Mouse (Mus musculus) myocyte (in vitro differentiated cells): ENCODE data around the gene B3gntl1.

ENCODE experiments used
- CEBPB ChIP-seq: IDR thresholded peaks from 2 replicates; pipeline ENCODE4 v1.6.1; 2011; ENCODE audit warnings: mild to moderate bottlenecking, moderate library complexity; ENCODE audit not compliant: poor library complexity, insufficient read depth, severe bottlenecking
- MAX ChIP-seq: IDR thresholded peaks from one replicate; pipeline ENCODE4 v1.6.1; 2011; ENCODE audit warnings: low read depth, mild to moderate bottlenecking, control low read depth
- MYOD1 ChIP-seq, 3 experiments: IDR thresholded peaks; one replicate each; pipeline ENCODE4 v1.6.1; 2011; ENCODE audit warnings: control low read depth in 2 of 3, low read depth in 2 of 3, mild to moderate bottlenecking in 2 of 3, moderate library complexity in 1 of 3; ENCODE audit not compliant: insufficient read length in 2 of 3, control insufficient read depth in 1 of 3
- MYOG ChIP-seq, 3 experiments: IDR thresholded peaks; one replicate each; pipeline ENCODE4 v1.6.1; 2011; ENCODE audit warnings: control low read depth in 2 of 3, low read depth in 2 of 3, mild to moderate bottlenecking in 2 of 3; ENCODE audit not compliant: insufficient read length in 2 of 3, control insufficient read depth in 1 of 3, insufficient read depth in 1 of 3
- POLR2A ChIP-seq: IDR thresholded peaks from one replicate; pipeline ENCODE4 v1.6.1; 2011; ENCODE audit warnings: low read depth, mild to moderate bottlenecking, control low read depth, moderate library complexity; ENCODE audit not compliant: insufficient read length
- POLR2AphosphoS2 ChIP-seq: IDR thresholded peaks from one replicate; pipeline ENCODE4 v1.6.1; 2011; ENCODE audit warnings: low read depth, control low read depth; ENCODE audit not compliant: insufficient read length
- REST ChIP-seq: IDR thresholded peaks from one replicate; pipeline ENCODE4 v1.6.1; 2011; ENCODE audit warnings: mild to moderate bottlenecking, control low read depth, moderate library complexity; ENCODE audit not compliant: insufficient read depth, insufficient read length
- SRF ChIP-seq: IDR thresholded peaks from one replicate; pipeline ENCODE4 v1.6.1; 2011; ENCODE audit warnings: low read depth; ENCODE audit not compliant: control insufficient read depth, insufficient read length
- TCF3 ChIP-seq: IDR thresholded peaks from one replicate; pipeline ENCODE4 v1.6.1; 2011; ENCODE audit warnings: low read depth, control low read depth; ENCODE audit not compliant: insufficient read length
- USF1 ChIP-seq: IDR thresholded peaks from one replicate; pipeline ENCODE4 v1.6.1; 2011; ENCODE audit warnings: low read depth, mild to moderate bottlenecking, control low read depth, moderate library complexity

- TF ChIP-seq REST (no peak), POLR2A (no peak), TCF3 (no peak), MAX (no peak), USF1 (no peak), MYOD1 (IDR thresholded peaks at IDR 0.05; ENCODE audit: control insufficient read depth in 1 of 3, insufficient read length in 2 of 3, low read depth in 2 of 3) (no peak), CEBPB (no peak), MYOG (IDR thresholded peaks at IDR 0.05; ENCODE audit: control insufficient read depth in 1 of 3, insufficient read depth in 1 of 3, insufficient read length in 2 of 3, low read depth in 2 of 3) (no peak), SRF (no peak), POLR2AphosphoS2 (no peak)
These were observed 56.9 kb downstream of the B3gntl1 start for GRCm38 (mm10) chr11:121615961-121616485.
